Mouse (Mus musculus) MEL (cell line): ENCODE data around the gene Fam102a. TPM values are rescaled to one million over a fixed set of nuclear protein-coding genes. Genes with fewer than 3 reads are reported as not detected.

Source experiments
- DNase-seq: peaks from one replicate; pipeline ENCODE4 v3.0.0; 2011; ENCODE audit warnings: low read depth, low spot score
- H3K27ac ChIP-seq: 2 replicates; pipeline ENCODE4 v1.5.1; 2012; ENCODE audit warnings: low read depth, mild to moderate bottlenecking, control low read depth, low read length, moderate library complexity; ENCODE audit not compliant: control insufficient read depth
- H3K27me3 ChIP-seq, 2 experiments: fragments of 150-350 bp in 1 of 2; sonication (generic) in 1 of 2; 2 replicates each; pipeline ENCODE4 v1.6.1; 2012; ENCODE audit warnings: low read length in 2 of 2, mild to moderate bottlenecking in 2 of 2, improper control_type of control experiment in 1 of 2, moderate library complexity in 1 of 2; ENCODE audit not compliant: insufficient read depth in 2 of 2, control insufficient read depth in 1 of 2
- H3K36me3 ChIP-seq, 2 experiments: 2 replicates each; pipeline ENCODE4 v1.6.1; 2012 to 2014; ENCODE audit warnings: low read length in 2 of 2, improper control_type of control experiment in 1 of 2, inconsistent platforms in 1 of 2, mild to moderate bottlenecking in 1 of 2; ENCODE audit not compliant: insufficient read depth in 2 of 2, control insufficient read depth in 1 of 2
- H3K4me1 ChIP-seq, 2 experiments: fragments of 150-350 bp in 1 of 2; sonication (generic) in 1 of 2; 2 replicates each; pipeline ENCODE4 v1.6.1; 2012; ENCODE audit warnings: low read length in 2 of 2, improper control_type of control experiment in 1 of 2, mild to moderate bottlenecking in 1 of 2; ENCODE audit not compliant: insufficient read depth in 2 of 2, control insufficient read depth in 1 of 2
- H3K4me3 ChIP-seq, 2 experiments: fragments of 150-350 bp in 1 of 2; sonication (generic) in 1 of 2; 2 replicates each; pipeline ENCODE4 v1.5.1; 2012; ENCODE audit warnings: low read depth in 2 of 2, low read length in 2 of 2, mild to moderate bottlenecking in 2 of 2, moderate library complexity in 2 of 2, control low read depth in 1 of 2, improper control_type of control experiment in 1 of 2; ENCODE audit not compliant: control insufficient read depth in 1 of 2, insufficient read depth in 1 of 2
- H3K79me2 ChIP-seq: 2 replicates; pipeline ENCODE4 v1.6.1; 2012; ENCODE audit warnings: mild to moderate bottlenecking, low read length, moderate library complexity; ENCODE audit not compliant: control insufficient read depth, poor library complexity, insufficient read depth
- H3K9ac ChIP-seq: 2 replicates; pipeline ENCODE4 v1.6.1; 2012; ENCODE audit warnings: low read depth, mild to moderate bottlenecking, control low read depth, low read length, moderate library complexity; ENCODE audit not compliant: control insufficient read depth, poor library complexity, severe bottlenecking
- H3K9me3 ChIP-seq: fragments of 150-350 bp; sonication (generic); replicated peaks from 2 replicates; pipeline ENCODE4 v1.6.1; 2012; ENCODE audit warnings: mild to moderate bottlenecking, low read length, improper control_type of control experiment, moderate library complexity; ENCODE audit not compliant: insufficient read depth
- BHLHE40 ChIP-seq: IDR thresholded peaks from 2 replicates; pipeline ENCODE4 v1.6.1; 2012; ENCODE audit warnings: low read depth, mild to moderate bottlenecking, inconsistent platforms, low read length, improper control_type of control experiment, borderline replicate concordance
- CHD1 ChIP-seq: IDR thresholded peaks from 2 replicates; pipeline ENCODE4 v1.6.1; 2012; ENCODE audit warnings: low read depth, mild to moderate bottlenecking, inconsistent platforms, low read length, improper control_type of control experiment
- E2F4 ChIP-seq: IDR thresholded peaks from 2 replicates; pipeline ENCODE4 v1.6.1; 2011; ENCODE audit warnings: low read depth, low read length, improper control_type of control experiment, borderline replicate concordance
- EP300 ChIP-seq, 2 experiments: IDR thresholded peaks; 2 replicates each; pipeline ENCODE4 v1.6.1; 2011; ENCODE audit warnings: improper control_type of control experiment in 2 of 2, low read length in 2 of 2, low read depth in 1 of 2, mild to moderate bottlenecking in 1 of 2
- ETS1 ChIP-seq: IDR thresholded peaks from 2 replicates; pipeline ENCODE4 v1.6.1; 2012; ENCODE audit warnings: low read depth, mild to moderate bottlenecking, inconsistent platforms, low read length, improper control_type of control experiment, moderate library complexity
- GABPA ChIP-seq: IDR thresholded peaks from 2 replicates; pipeline ENCODE4 v1.6.1; 2012; ENCODE audit warnings: low read depth, mild to moderate bottlenecking, inconsistent platforms, low read length, improper control_type of control experiment, moderate library complexity
- GATA1 ChIP-seq: IDR thresholded peaks from 2 replicates; pipeline ENCODE4 v1.6.1; 2011; ENCODE audit warnings: low read depth, low read length, improper control_type of control experiment
- HCFC1 ChIP-seq: IDR thresholded peaks from 2 replicates; pipeline ENCODE4 v1.6.1; 2012; ENCODE audit warnings: low read depth, mild to moderate bottlenecking, inconsistent platforms, low read length, improper control_type of control experiment, moderate library complexity
- JUND ChIP-seq: IDR thresholded peaks from 2 replicates; pipeline ENCODE4 v1.6.1; 2011; ENCODE audit warnings: low read depth, mild to moderate bottlenecking, improper control_type of control experiment, low read length
- KAT2A ChIP-seq: conservative IDR thresholded peaks from 2 replicates; pipeline ENCODE4 v1.6.1; 2012; ENCODE audit warnings: low read depth, low read length, improper control_type of control experiment, inconsistent platforms
- MAFK ChIP-seq: IDR thresholded peaks from 2 replicates; pipeline ENCODE4 v1.6.1; 2011; ENCODE audit warnings: low read depth, mild to moderate bottlenecking, low read length, improper control_type of control experiment, borderline replicate concordance
- MAX ChIP-seq: IDR thresholded peaks from 2 replicates; pipeline ENCODE4 v1.6.1; 2011; ENCODE audit warnings: low read length, improper control_type of control experiment
- MAZ ChIP-seq: IDR thresholded peaks from 2 replicates; pipeline ENCODE4 v1.6.1; 2012; ENCODE audit warnings: low read depth, mild to moderate bottlenecking, inconsistent platforms, low read length, improper control_type of control experiment
- MEF2A ChIP-seq: IDR thresholded peaks from 2 replicates; pipeline ENCODE4 v1.6.1; 2014; ENCODE audit warnings: low read depth, mild to moderate bottlenecking, inconsistent platforms, low read length, improper control_type of control experiment; ENCODE audit not compliant: poor library complexity, insufficient replicate concordance, severe bottlenecking; ENCODE audit errors: extremely low read depth
- MXI1 ChIP-seq: IDR thresholded peaks from 2 replicates; pipeline ENCODE4 v1.6.1; 2011; ENCODE audit warnings: mild to moderate bottlenecking, low read depth, low read length, improper control_type of control experiment
- MYB ChIP-seq: IDR thresholded peaks from 2 replicates; pipeline ENCODE4 v1.6.1; 2011; ENCODE audit warnings: mild to moderate bottlenecking, low read depth, low read length, improper control_type of control experiment
- NELFE ChIP-seq: IDR thresholded peaks from 2 replicates; pipeline ENCODE4 v1.6.1; 2011; ENCODE audit warnings: low read depth, low read length, improper control_type of control experiment
- POLR2A ChIP-seq, 2 experiments: IDR thresholded peaks; 2 replicates each; pipeline ENCODE4 v1.6.1; 2011 to 2012; ENCODE audit warnings: low read length in 2 of 2, mild to moderate bottlenecking in 2 of 2, control low read depth in 1 of 2, improper control_type of control experiment in 1 of 2, low read depth in 1 of 2, moderate library complexity in 1 of 2; ENCODE audit not compliant: control insufficient read depth in 1 of 2, insufficient read depth in 1 of 2, poor library complexity in 1 of 2
- POLR2AphosphoS2 ChIP-seq: IDR thresholded peaks from 2 replicates; pipeline ENCODE4 v1.6.1; 2011; ENCODE audit warnings: low read length, improper control_type of control experiment
- SIN3A ChIP-seq: IDR thresholded peaks from 2 replicates; pipeline ENCODE4 v1.6.1; 2012; ENCODE audit warnings: low read length, improper control_type of control experiment, inconsistent platforms
- SMC3 ChIP-seq: IDR thresholded peaks from 2 replicates; pipeline ENCODE4 v1.6.1; 2011; ENCODE audit warnings: low read depth, low read length, improper control_type of control experiment
- TBP ChIP-seq: IDR thresholded peaks from 2 replicates; pipeline ENCODE4 v1.8.0; 2011; ENCODE audit warnings: low read depth, low read length, improper control_type of control experiment
- TCF12 ChIP-seq: IDR thresholded peaks from 2 replicates; pipeline ENCODE4 v1.6.1; 2014; ENCODE audit warnings: low read depth, mild to moderate bottlenecking, inconsistent platforms, low read length, improper control_type of control experiment, moderate library complexity
- USF2 ChIP-seq, 2 experiments: IDR thresholded peaks; 2 replicates each; pipeline ENCODE4 v1.6.1; 2011 to 2012; ENCODE audit warnings: improper control_type of control experiment in 2 of 2, low read length in 2 of 2, borderline replicate concordance in 1 of 2, inconsistent platforms in 1 of 2, low read depth in 1 of 2, mild to moderate bottlenecking in 1 of 2; ENCODE audit not compliant: insufficient read depth in 1 of 2
- ZC3H11A ChIP-seq: IDR thresholded peaks from 2 replicates; pipeline ENCODE4 v1.6.1; 2012; ENCODE audit warnings: low read depth, mild to moderate bottlenecking, inconsistent platforms, low read length, improper control_type of control experiment
- ZKSCAN1 ChIP-seq: IDR thresholded peaks from 2 replicates; pipeline ENCODE4 v1.6.1; 2012; ENCODE audit warnings: low read depth, mild to moderate bottlenecking, inconsistent platforms, low read length, improper control_type of control experiment, moderate library complexity
- ZNF384 ChIP-seq: IDR thresholded peaks from 2 replicates; pipeline ENCODE4 v1.6.1; 2012; ENCODE audit warnings: low read depth, mild to moderate bottlenecking, inconsistent platforms, low read length, improper control_type of control experiment
- polyA plus RNA-seq, 2 experiments: library from polyadenylated mRNA; stranded (reverse) in 1 of 2; unstranded in 1 of 2; fragments of >175 nt in 1 of 2; fragments of >200 nt in 1 of 2; gene quantifications; 2 replicates each; pipeline versions ENCODE4 v1.2.1 to v1.2.4; 2012; ENCODE audit warnings: low replicate concordance in 2 of 2, low read depth in 1 of 2; ENCODE audit not compliant: insufficient read length in 2 of 2, insufficient read depth in 1 of 2, missing spikeins in 1 of 2
- total RNA-seq: library from RNA; depleted of rRNA; stranded (reverse); fragments of 300-350 nt; gene quantifications from 2 replicates; pipeline ENCODE4 v1.2.3, GENCODE M21; 2012

Gene Fam102a
- total and polyA plus RNA-seq, 3 experiments: 1.8 to 2.4 TPM; not detected in 1

DNA sequence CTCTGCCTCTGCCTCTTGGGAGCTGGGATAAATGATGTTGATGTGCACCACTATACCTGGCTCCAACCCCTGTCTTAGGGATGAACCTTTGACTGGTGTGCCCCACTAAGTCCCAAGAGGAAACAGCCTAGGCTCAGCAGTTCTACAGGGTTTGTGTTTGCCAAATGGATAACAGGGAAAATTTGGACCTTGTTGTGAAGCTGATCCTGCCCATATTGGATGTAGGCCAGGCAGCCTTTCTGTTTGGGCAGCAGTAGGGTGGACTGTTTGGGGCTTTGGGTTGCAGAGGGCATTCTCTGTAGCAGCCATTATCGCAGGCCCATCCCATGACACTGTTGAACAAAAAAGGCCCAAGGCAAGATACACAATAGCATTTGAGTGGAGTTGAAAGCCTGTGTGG is 11.8 kb downstream of the Fam102a start:
- H3K9me3 ChIP-seq: no peaks in the 10 kb centered on the region
- H3K27ac ChIP-seq: no peak overlapping the region
- H3K4me1 ChIP-seq: no peaks in the 10 kb centered on the region
- no peak for DNase-seq
- no peak overlapping the region for H3K9ac ChIP-seq
- no peaks in the 10 kb centered on the region for H3K79me2 ChIP-seq
- no peak overlapping the region for H3K4me3 ChIP-seq
- no peak for TF ChIP-seq USF2 (IDR thresholded peaks at IDR 0.05; ENCODE audit: borderline replicate concordance in 1 of 2, insufficient read depth in 1 of 2, low read depth in 1 of 2, low read length in 2 of 2)
- TF ChIP-seq BHLHE40: no peak
- no peak for TF ChIP-seq HCFC1
- TF ChIP-seq ZC3H11A: no peak
- no peak for TF ChIP-seq ETS1
- TF ChIP-seq NELFE: no peak
- no peak for TF ChIP-seq SMC3
- TF ChIP-seq MYB: no peak
- TF ChIP-seq KAT2A: no peak
- no peak for TF ChIP-seq CHD1
- no peak for TF ChIP-seq E2F4
- TF ChIP-seq ZNF384: no peak
- TF ChIP-seq POLR2A (IDR thresholded peaks at IDR 0.05; ENCODE audit: control insufficient read depth in 1 of 2, insufficient read depth in 1 of 2, low read depth in 1 of 2, low read length in 2 of 2, poor library complexity in 1 of 2): no peak
- no peak for TF ChIP-seq SIN3A
- no peak for TF ChIP-seq JUND
- TF ChIP-seq MAFK: no peak
- TF ChIP-seq ZKSCAN1: no peak
- no peak for TF ChIP-seq TCF12
- no peak for TF ChIP-seq GATA1
- H3K27me3 ChIP-seq: no peaks in the 10 kb centered on the region
- H3K36me3 ChIP-seq: no peaks in the 10 kb centered on the region

DNA sequence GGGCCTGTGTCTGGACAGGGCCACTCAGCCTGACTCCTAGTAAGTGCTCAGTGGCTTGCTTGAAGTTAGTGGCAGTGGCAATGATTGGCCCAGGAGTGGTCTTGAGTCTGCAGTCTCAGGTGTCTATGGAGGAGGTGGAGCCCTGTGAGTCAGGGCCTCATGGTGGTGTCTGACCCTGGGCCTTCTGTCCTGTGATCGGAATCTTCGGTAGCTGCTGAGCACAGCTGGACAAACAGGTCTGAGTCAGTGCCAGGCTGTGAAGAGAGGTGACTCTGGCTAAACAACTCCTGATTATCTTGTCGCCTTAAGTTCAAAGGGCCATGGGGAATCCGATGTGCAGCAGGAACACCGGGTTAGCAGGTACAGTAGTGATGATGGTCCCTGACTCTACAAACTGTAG is 12.2 kb downstream of the Fam102a start:
- no peak overlapping the region for H3K4me3 ChIP-seq
- no peaks in the 10 kb centered on the region for H3K27me3 ChIP-seq
- no peaks in the 10 kb centered on the region for H3K79me2 ChIP-seq
- TF ChIP-seq TBP: no peak
- no peak for TF ChIP-seq JUND
- no peak for TF ChIP-seq CHD1
- TF ChIP-seq MYB: no peak
- no peak for TF ChIP-seq BHLHE40
- TF ChIP-seq SIN3A: no peak
- TF ChIP-seq MXI1: no peak
- TF ChIP-seq ZKSCAN1: no peak
- no peak for TF ChIP-seq MAZ
- no peak for TF ChIP-seq MAX
- TF ChIP-seq MEF2A: no peak
- no peak for TF ChIP-seq ZC3H11A
- no peak for TF ChIP-seq GABPA
- no peak for TF ChIP-seq EP300 (IDR thresholded peaks at IDR 0.05; ENCODE audit: low read depth in 1 of 2, low read length in 2 of 2)
- TF ChIP-seq POLR2AphosphoS2: no peak
- TF ChIP-seq USF2 (IDR thresholded peaks at IDR 0.05; ENCODE audit: borderline replicate concordance in 1 of 2, insufficient read depth in 1 of 2, low read depth in 1 of 2, low read length in 2 of 2): no peak
- TF ChIP-seq HCFC1: no peak
- TF ChIP-seq SMC3: no peak
- TF ChIP-seq, all 39 proteins: peak for 0
- Histone ChIP-seq H3K9me3 (no peaks in the 10 kb centered on the region), H3K36me3 (no peaks in the 10 kb centered on the region), H3K4me1 (no peaks in the 10 kb centered on the region), H3K9ac (no peak overlapping the region), H3K27ac (no peak overlapping the region)
- DNase-seq: no peak
